In genomic region chr8:77185816-77186215, GRCm38 (mm10) we compare ENCODE assay signal across 18 mouse cellular contexts.
"Had no signal": no experiment of that assay in that cellular context is flagged by ENCODE, and none has a peak within 500 bp of the region (broad histone marks: within the 10 kb centered on the region; RNA-seq: fewer than 3 reads in every experiment).

No protein-coding gene starts in this region.

- H3K36me3 ChIP-seq: limb, embryonic 12.5 days; limb, embryonic 15.5 days had no signal

- H3K27me3 ChIP-seq: limb, embryonic 12.5 days; limb, embryonic 15.5 days had no signal

- H3K27ac ChIP-seq: limb, embryonic 12.5 days; limb, embryonic 15.5 days; liver, embryonic 14.5 days; macrophage; stomach, postnatal 0 days had no signal

- H3K9ac ChIP-seq: limb, embryonic 12.5 days; limb, embryonic 15.5 days; liver, embryonic 14.5 days; liver, postnatal 0 days; lung, embryonic 14.5 days had no signal

- H3K4me3 ChIP-seq: limb, embryonic 12.5 days; limb, embryonic 15.5 days had no signal

- ATAC-seq: liver, postnatal 0 days; lung, postnatal 0 days had no signal

- H3K9me3 ChIP-seq: limb, embryonic 12.5 days; limb, embryonic 15.5 days had no signal

- H3K4me2 ChIP-seq: limb, embryonic 12.5 days; limb, embryonic 15.5 days; liver, embryonic 11.5 days; lung, embryonic 14.5 days; midbrain, embryonic 11.5 days had no signal

- DNase-seq: kidney, adult 9 months; kidney, postnatal 14 days; kidney, postnatal 4 days; left cerebral cortex, postnatal 4 days; liver, postnatal 0 days; lung, embryonic 14.5 days; midbrain, embryonic 14.5 days; thymus, adult 2 months; thymus, postnatal 14 days; thymus, postnatal 4 days had no signal
